Mouse (Mus musculus) midbrain, embryonic 16.5 days (tissue): Measurements from ENCODE around the gene Dbr1. TPM values are rescaled to one million over a fixed set of nuclear protein-coding genes. Genes with fewer than 3 reads are reported as not detected.
"Not testable (repeated sequence)": the region's sequence is repeated elsewhere in the genome, so short reads cannot be mapped to it uniquely, and the experiment has no call there.

Source experiments
- ATAC-seq: fragments of 200-750 bp; cut with Nextera tagmentation; 2 replicates; pipeline ENCODE4 v1.8.0; 2017; ENCODE audit warnings: moderate TSS enrichment
- H3K27ac ChIP-seq: fragments of 300-500 bp; sonication (generic); 2 replicates; pipeline ENCODE4 v1.5.1; 2014; ENCODE audit warnings: mild to moderate bottlenecking, low read length, mixed read lengths
- H3K27me3 ChIP-seq: fragments of 300-500 bp; sonication (generic); 2 replicates; pipeline ENCODE4 v1.6.1; 2014; ENCODE audit warnings: low read depth, low read length, mixed read lengths; ENCODE audit not compliant: control insufficient read depth, insufficient read depth
- H3K36me3 ChIP-seq: fragments of 300-500 bp; sonication (generic); 2 replicates; pipeline ENCODE4 v1.6.1; 2014; ENCODE audit warnings: mild to moderate bottlenecking, low read length, moderate library complexity, mixed read lengths; ENCODE audit not compliant: control insufficient read depth, insufficient read depth
- H3K4me1 ChIP-seq: fragments of 300-500 bp; sonication (generic); 2 replicates; pipeline ENCODE4 v1.6.1; 2014; ENCODE audit warnings: mild to moderate bottlenecking, low read length, mixed read lengths; ENCODE audit not compliant: control insufficient read depth, insufficient read depth
- H3K4me2 ChIP-seq: fragments of 300-500 bp; sonication (generic); 2 replicates; pipeline ENCODE4 v1.6.1; 2014; ENCODE audit warnings: mild to moderate bottlenecking, low read length, mixed read lengths
- H3K4me3 ChIP-seq: fragments of 300-500 bp; sonication (generic); 2 replicates; pipeline ENCODE4 v1.5.1; 2014; ENCODE audit warnings: low read depth, mild to moderate bottlenecking, low read length, moderate library complexity, mixed read lengths
- H3K9ac ChIP-seq: fragments of 300-500 bp; sonication (generic); 2 replicates; pipeline ENCODE4 v1.6.1; 2014; ENCODE audit warnings: low read depth, low read length, mixed read lengths
- H3K9me3 ChIP-seq: fragments of 300-500 bp; sonication (generic); replicated peaks from 2 replicates; pipeline ENCODE4 v1.6.1; 2014; ENCODE audit warnings: mild to moderate bottlenecking, low read length, mixed read lengths; ENCODE audit not compliant: control insufficient read depth, poor library complexity, severe bottlenecking
- WGBS: fragments of 180-500 bp; shearing (Covaris S2); extraction: QIAGEN DNeasy Blood & Tissue Kit; methylation state at CpG from one replicate; pipeline ENCODE4 v1.1.7; 2014; 5-methylcytosine and 5-hydroxymethylcytosine counted together
- polyA plus RNA-seq: library from polyadenylated mRNA; unstranded; fragments of >200 nt; fragmentation: Nextera tagmentation; extraction: Ambion mirVana; gene quantifications from 2 replicates; pipeline ENCODE4 v1.2.1, GENCODE M21; 2015

The Dbr1 gene
- polyA plus RNA-seq, 1 experiment from 2014 or later, result 25.6 TPM

- H3K27me3 ChIP-seq, result no peaks in the 10 kb centered on the region
- no peak overlapping the region for H3K4me3 ChIP-seq
- no peak overlapping the region for H3K4me2 ChIP-seq
- no peaks in the 10 kb centered on the region for H3K9me3 ChIP-seq
- no peak overlapping the region for H3K9ac ChIP-seq
- H3K27ac ChIP-seq, result no peak overlapping the region
- H3K36me3 ChIP-seq, result no peaks in the 10 kb centered on the region
- no peak for ATAC-seq
- H3K4me1 ChIP-seq, result no peaks in the 10 kb centered on the region
- 76% methylated on average over 8 of the region's 8 CpGs for WGBS
Observed at GRCm38 (mm10) chr9:99591144-99591543, 15.5 kb downstream of the Dbr1 start.

- H3K4me1 ChIP-seq, H3K36me3 ChIP-seq, H3K4me2 ChIP-seq, ATAC-seq, H3K9me3 ChIP-seq, H3K4me3 ChIP-seq, H3K27ac ChIP-seq, H3K9ac ChIP-seq, H3K27me3 ChIP-seq: not testable (repeated sequence)
- WGBS, result 94% methylated on average over 6 of the region's 6 CpGs
Observed at GRCm38 (mm10) chr9:99599127-99599526, 23.5 kb downstream of the Dbr1 start.

- H3K9me3 ChIP-seq, result no peaks in the 10 kb centered on the region; the same call in 1 of the 2 replicates
- H3K4me1 ChIP-seq, result no peaks in the 10 kb centered on the region
- H3K36me3 ChIP-seq, result no peaks in the 10 kb centered on the region
- H3K27me3 ChIP-seq, result no peaks in the 10 kb centered on the region
- 73% methylated on average over 2 of the region's 2 CpGs for WGBS
- H3K4me3 ChIP-seq, result no peak overlapping the region
- H3K9ac ChIP-seq, result no peak overlapping the region
- H3K4me2 ChIP-seq, result no peak overlapping the region
- no peak for ATAC-seq
- H3K27ac ChIP-seq, result no peak overlapping the region
Observed at GRCm38 (mm10) chr9:99603566-99603965, 28.0 kb downstream of the Dbr1 start.

GRCm38 (mm10) chr9:99612202-99612601 is 36.6 kb downstream of the Dbr1 start, which contains the start of gene A4gnt:
Gene A4gnt (plus strand): TSS chr9:99612502.
- WGBS, result 48% methylated on average over 2 of the region's 2 CpGs
- no peak within 1 kb of the TSS for H3K4me2 ChIP-seq
- ATAC-seq, result no peak
- H3K4me1 ChIP-seq, result no peaks in the 10 kb centered on the region
- no peak within 1 kb of the TSS for H3K27ac ChIP-seq
- no peak within 1 kb of the TSS for H3K9ac ChIP-seq
- H3K4me3 ChIP-seq, result no peak within 1 kb of the TSS
- H3K9me3 ChIP-seq, result no peaks in the 10 kb centered on the region
- H3K36me3 ChIP-seq, result no peaks in the 10 kb centered on the region
- no peaks in the 10 kb centered on the region for H3K27me3 ChIP-seq

GRCm38 (mm10) chr9:99619688-99620087 is 44.1 kb downstream of the Dbr1 start:
- Histone ChIP-seq H3K27ac (no peak overlapping the region), H3K36me3 (no peaks in the 10 kb centered on the region), H3K4me1 (no peaks in the 10 kb centered on the region), H3K27me3 (no peaks in the 10 kb centered on the region), H3K4me3 (no peak overlapping the region), H3K4me2 (no peak overlapping the region), H3K9ac (no peak overlapping the region), H3K9me3 (no peaks in the 10 kb centered on the region)
- ATAC-seq, result no peak
- 88% methylated on average over 7 of the region's 8 CpGs for whole genome bisulfite sequencing

GRCm38 (mm10) chr9:99620196-99620595 is 44.6 kb downstream of the Dbr1 start:
- no peaks in the 10 kb centered on the region for H3K36me3 ChIP-seq
- WGBS, result 93% methylated on average over 11 of the region's 11 CpGs
- H3K9ac ChIP-seq, result no peak overlapping the region
- no peak for ATAC-seq
- no peaks in the 10 kb centered on the region for H3K4me1 ChIP-seq
- no peaks in the 10 kb centered on the region for H3K27me3 ChIP-seq
- no peak overlapping the region for H3K27ac ChIP-seq
- no peak overlapping the region for H3K4me2 ChIP-seq
- no peak overlapping the region for H3K4me3 ChIP-seq
- no peaks in the 10 kb centered on the region for H3K9me3 ChIP-seq

- no peaks in the 10 kb centered on the region for H3K36me3 ChIP-seq
- H3K27ac ChIP-seq, result no peak overlapping the region
- H3K9ac ChIP-seq, result no peak overlapping the region
- no peak for ATAC-seq
- H3K4me2 ChIP-seq, result no peak overlapping the region
- H3K9me3 ChIP-seq, result no peaks in the 10 kb centered on the region
- no peaks in the 10 kb centered on the region for H3K27me3 ChIP-seq
- H3K4me1 ChIP-seq, result no peaks in the 10 kb centered on the region
- no peak overlapping the region for H3K4me3 ChIP-seq
- 85% methylated on average over 1 of the region's 1 CpGs for WGBS
Observed at GRCm38 (mm10) chr9:99622034-99622433, 46.4 kb downstream of the Dbr1 start.

- Histone ChIP-seq H3K36me3 (no peaks in the 10 kb centered on the region), H3K27me3 (no peaks in the 10 kb centered on the region), H3K4me3 (no peak overlapping the region), H3K4me1 (no peaks in the 10 kb centered on the region), H3K4me2 (no peak overlapping the region), H3K9ac (no peak overlapping the region), H3K9me3 (no peaks in the 10 kb centered on the region), H3K27ac (no peak overlapping the region)
- ATAC-seq, result no peak
- 50% methylated on average over 2 of the region's 2 CpGs for WGBS
Observed at GRCm38 (mm10) chr9:99622966-99623365, 47.4 kb downstream of the Dbr1 start.

- H3K9ac ChIP-seq, result no peak overlapping the region
- peaks cover 4% of the 10 kb centered on the region; the same call in 1 of the 2 replicates for H3K4me1 ChIP-seq
- no peaks in the 10 kb centered on the region for H3K27me3 ChIP-seq
- no peak for ATAC-seq
- no peaks in the 10 kb centered on the region for H3K36me3 ChIP-seq
- no peak overlapping the region for H3K4me3 ChIP-seq
- WGBS, result 84% methylated on average over 6 of the region's 6 CpGs
- no peak overlapping the region for H3K4me2 ChIP-seq
- no peak overlapping the region for H3K27ac ChIP-seq
- H3K9me3 ChIP-seq, result no peaks in the 10 kb centered on the region
Observed at GRCm38 (mm10) chr9:99624117-99624516, 48.5 kb downstream of the Dbr1 start.
